Mouse (Mus musculus) right cerebral cortex, postnatal 36 days (tissue): ENCODE measurements at regions not wholly inside any gene's neighbourhood (a gene's known extent, or its start where the extent isn't known, plus 50 kb on each side); places are given as distances from the start of the nearest gene placed in this dataset.
A peak's percentile ranks its signal among the peaks of the same experiment; 100 is the strongest.

ENCODE experiments used
- DNase-seq, 2 experiments: peaks; one replicate each; pipeline ENCODE4 v3.0.0; 2022; ENCODE audit warnings: low spot score in 2 of 2, mixed read lengths in 1 of 2

DNA sequence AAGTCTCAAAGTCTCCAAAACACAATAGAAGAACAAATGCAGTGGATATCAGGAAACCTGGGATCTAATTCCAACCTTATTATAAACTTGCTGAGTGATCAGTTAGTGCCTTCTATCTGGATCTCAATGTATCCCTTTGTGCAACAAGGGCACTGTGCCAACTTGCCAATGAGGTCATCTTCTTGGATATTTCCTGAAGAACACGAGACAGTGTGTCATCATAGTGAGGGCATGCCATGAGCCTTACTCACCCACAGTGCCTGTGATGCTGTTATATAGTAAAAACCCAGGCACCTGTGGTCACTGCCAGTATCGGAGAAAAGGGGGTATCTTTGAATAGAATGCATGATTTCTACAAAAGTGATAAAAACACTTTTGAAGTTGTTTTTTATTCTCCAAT is 60.2 kb upstream of the Cd34 start:
- no peak for DNase-seq

DNA sequence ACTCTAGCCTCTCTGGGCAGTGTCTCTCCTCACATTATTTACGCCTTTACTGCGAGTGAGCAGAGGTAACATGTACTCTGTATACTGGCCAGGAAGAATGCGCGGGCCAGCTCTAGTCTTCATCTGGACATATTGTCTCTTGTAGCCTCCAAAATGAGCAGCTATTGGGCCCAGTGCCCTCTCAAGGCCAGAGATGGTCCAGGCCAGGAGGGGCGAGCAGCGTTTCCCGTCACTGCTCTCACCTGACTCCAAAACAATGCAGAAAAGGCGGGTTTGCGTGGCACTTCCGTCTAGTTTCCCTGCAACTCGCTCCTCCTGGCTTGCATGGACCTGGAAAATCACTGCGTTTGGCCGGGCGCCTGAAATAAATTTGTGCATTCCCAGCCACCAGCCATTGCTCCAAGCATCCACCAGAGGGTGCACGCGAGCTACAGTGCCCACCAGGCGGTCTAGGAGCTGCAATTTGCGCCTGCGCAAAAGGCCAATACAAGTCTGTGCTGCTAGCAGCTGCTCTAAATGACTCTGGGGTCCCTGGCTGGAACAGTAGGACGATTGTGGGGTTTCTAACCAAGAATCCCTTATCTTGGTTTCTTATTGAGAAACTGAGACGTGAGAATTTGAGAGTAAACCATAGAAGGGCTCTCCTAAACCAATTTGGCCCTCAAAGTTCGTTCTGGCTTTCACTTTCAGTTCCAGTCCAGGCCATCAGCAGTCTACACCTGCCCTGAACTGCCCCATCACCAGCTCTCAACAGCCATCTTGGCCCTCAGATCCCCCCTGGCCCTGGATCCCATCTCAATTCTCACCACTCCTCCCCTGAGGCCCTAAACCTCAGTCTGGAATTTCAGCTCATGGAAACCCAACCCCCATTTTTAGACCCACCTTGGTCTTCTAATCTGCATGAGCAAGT is 59.0 kb upstream of the Cd34 start:
- peak; percentile 88 for DNase-seq

GRCm38 (mm10) chr1:194881556-194882223 is 56.9 kb upstream of the Cd34 start:
- peak in 1 of 2 experiments; percentile 51 for DNase-seq

DNA sequence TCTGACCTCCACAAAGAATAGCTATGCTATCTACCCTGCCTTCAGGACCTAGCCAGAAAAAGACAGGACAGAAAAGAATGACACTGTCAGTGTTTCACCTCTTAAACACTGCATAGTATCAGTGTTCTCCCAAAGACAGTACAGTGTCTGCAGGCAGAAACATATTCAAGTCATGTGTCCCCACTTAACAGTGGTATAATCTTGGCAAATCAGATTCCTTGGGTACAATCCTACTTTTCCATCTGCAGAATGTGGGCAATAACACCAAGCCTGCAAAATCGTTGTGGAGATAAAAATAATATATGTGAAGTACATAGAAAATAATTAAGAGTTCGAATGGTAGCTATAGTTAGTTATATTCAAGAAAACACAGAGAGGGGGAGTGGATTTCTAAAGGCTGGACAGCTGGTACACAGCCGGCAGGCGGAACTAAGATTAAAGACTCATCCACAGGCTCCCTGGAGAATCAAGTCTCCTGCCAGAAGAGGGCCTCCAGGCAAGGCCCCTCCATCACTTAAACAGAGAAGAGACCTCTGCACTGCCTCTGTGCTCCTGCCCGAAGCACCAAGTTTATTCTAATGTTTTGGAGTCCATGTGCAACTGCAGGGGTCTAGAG is 53.4 kb upstream of the Cd34 start:
- peak; percentile 62 to 74 for DNase-seq

- peak; percentile 59 to 73 for DNase-seq
These were observed 52.9 kb upstream of the Cd34 start for GRCm38 (mm10) chr1:194885687-194886077.
